Mouse (Mus musculus) midbrain, embryonic 11.5 days (tissue): ENCODE data around the gene Sox6. TPM values are rescaled to one million over a fixed set of nuclear protein-coding genes. Genes with fewer than 3 reads are reported as not detected.
"Not testable (repeated sequence)": the region's sequence is repeated elsewhere in the genome, so short reads cannot be mapped to it uniquely, and the experiment has no call there.

Experiments
- ATAC-seq: fragments of 200-750 bp; cut with Nextera tagmentation; 2 replicates; pipeline ENCODE4 v1.8.0; 2017; ENCODE audit warnings: moderate TSS enrichment, moderate library complexity; ENCODE audit not compliant: low FRiP score
- DNase-seq: peaks from one replicate; pipeline ENCODE4 v3.0.0; 2015; ENCODE audit warnings: low spot score; ENCODE audit errors: missing footprints
- H3K27ac ChIP-seq: fragments of 300-500 bp; sonication (generic); 2 replicates; pipeline ENCODE4 v1.5.1; 2014; ENCODE audit warnings: low read depth, low read length
- H3K27me3 ChIP-seq: fragments of 300-500 bp; sonication (generic); 2 replicates; pipeline ENCODE4 v1.6.1; 2014; ENCODE audit warnings: mild to moderate bottlenecking, low read length, moderate library complexity, mixed read lengths; ENCODE audit not compliant: control insufficient read depth, insufficient read depth
- H3K36me3 ChIP-seq: fragments of 300-500 bp; sonication (generic); 2 replicates; pipeline ENCODE4 v1.6.1; 2014; ENCODE audit warnings: mild to moderate bottlenecking, low read length, moderate library complexity, mixed read lengths; ENCODE audit not compliant: control insufficient read depth, insufficient read depth
- H3K4me1 ChIP-seq: fragments of 300-500 bp; sonication (generic); 2 replicates; pipeline ENCODE4 v1.6.1; 2014; ENCODE audit warnings: low read length; ENCODE audit not compliant: control insufficient read depth, insufficient read depth
- H3K4me2 ChIP-seq: fragments of 300-500 bp; sonication (generic); 2 replicates; pipeline ENCODE4 v1.6.1; 2014; ENCODE audit warnings: mild to moderate bottlenecking, moderate library complexity
- H3K4me3 ChIP-seq: fragments of 300-500 bp; sonication (generic); 2 replicates; pipeline ENCODE4 v1.5.1; 2014; ENCODE audit warnings: low read depth, low read length
- H3K9ac ChIP-seq: fragments of 300-500 bp; sonication (generic); 2 replicates; pipeline ENCODE4 v1.6.1; 2014; ENCODE audit warnings: low read length
- H3K9me3 ChIP-seq: fragments of 300-500 bp; sonication (generic); 2 replicates; pipeline ENCODE4 v1.6.1; 2016; ENCODE audit warnings: low read length; ENCODE audit not compliant: control insufficient read depth
- WGBS: fragments of 180-500 bp; shearing (Covaris S2); extraction: QIAGEN DNeasy Blood & Tissue Kit; methylation state at CpG from one replicate; pipeline ENCODE4 v1.1.7; 2014; 5-methylcytosine and 5-hydroxymethylcytosine counted together
- polyA plus RNA-seq: library from polyadenylated mRNA; unstranded; fragments of >200 nt; fragmentation: Nextera tagmentation; extraction: Ambion mirVana; gene quantifications from 2 replicates; pipeline ENCODE4 v1.2.1, GENCODE M21; 2014

The Sox6 gene
- polyA plus RNA-seq = 40.1 and 42.7 TPM in 2 replicates

GRCm38 (mm10) chr7:116038511-116038910 lies at the start of gene Sox6:
Gene Sox6 (minus strand): TSS chr7:116038796.
- Histone ChIP-seq H3K4me3 (peak within 1 kb of the TSS; percentile 38), H3K9ac (peak within 1 kb of the TSS; percentile 46; the same call in 1 of the 2 replicates), H3K36me3 (no peaks in the 10 kb centered on the region), H3K4me2 (peak within 1 kb of the TSS; percentile 92), H3K27ac (no peak within 1 kb of the TSS), H3K9me3 (no peaks in the 10 kb centered on the region), H3K27me3 (peaks cover 50% of the 10 kb centered on the region), H3K4me1 (peaks cover 17% of the 10 kb centered on the region)
- DNase-seq (peak; percentile 94), ATAC-seq (no peak)
- under 1% methylated on average over 11 of the region's 11 CpGs for WGBS

DNA sequence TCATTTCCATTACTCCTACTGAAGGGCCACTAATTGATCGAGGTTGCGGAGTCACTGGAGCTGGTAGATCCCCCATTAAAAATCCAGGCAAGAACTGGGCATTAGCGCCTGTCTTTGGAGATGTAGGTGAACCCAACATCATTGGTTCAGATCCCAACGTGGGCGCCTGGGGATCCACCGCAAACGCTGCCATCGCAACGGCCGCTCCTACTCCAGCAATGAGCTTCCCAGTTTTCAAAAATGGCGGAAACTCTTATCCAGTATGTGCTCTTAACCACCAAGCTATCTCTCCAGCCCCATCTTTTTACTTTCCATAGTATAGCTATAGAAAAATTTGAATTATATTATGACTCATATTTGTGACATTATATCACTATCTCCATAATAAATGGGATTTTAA lies 45.8 kb upstream of the Sox6 start, which contains the start of gene Gm4353:
Gene Gm4353 (minus strand): TSS at position 270 of the 400 bp plus-strand sequence.
- not testable (repeated sequence) for H3K36me3 ChIP-seq, H3K4me1 ChIP-seq, H3K4me2 ChIP-seq, H3K9me3 ChIP-seq, H3K27ac ChIP-seq, H3K4me3 ChIP-seq, ATAC-seq, DNase-seq, H3K9ac ChIP-seq, H3K27me3 ChIP-seq
- WGBS = 90% methylated on average over 11 of the region's 11 CpGs

DNA sequence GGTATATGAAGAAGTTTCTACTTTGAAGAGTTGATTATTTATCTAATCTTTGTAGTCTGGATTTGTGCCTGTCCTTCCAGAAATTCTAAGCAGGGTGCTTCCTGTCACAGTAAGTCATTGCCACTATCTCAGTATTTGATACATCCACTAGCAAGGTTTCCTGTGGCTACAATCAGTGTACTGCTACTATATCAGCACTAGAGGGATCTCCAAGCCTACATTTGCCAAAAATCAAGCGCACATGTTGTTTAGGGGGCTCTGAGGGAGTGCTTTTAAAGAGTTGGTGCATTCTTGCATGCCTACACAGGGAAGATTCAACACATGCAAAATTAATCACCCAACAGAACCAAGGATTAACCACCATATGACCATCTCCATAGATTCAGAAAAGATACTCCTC lies 22.1 kb upstream of the Sox6 start:
- no peaks in the 10 kb centered on the region for H3K36me3 ChIP-seq
- H3K4me1 ChIP-seq = no peaks in the 10 kb centered on the region
- no peak overlapping the region for H3K4me3 ChIP-seq
- no peaks in the 10 kb centered on the region for H3K27me3 ChIP-seq
- no peak overlapping the region for H3K27ac ChIP-seq
- H3K9ac ChIP-seq = no peak overlapping the region
- H3K4me2 ChIP-seq = no peak overlapping the region
- WGBS = 55% methylated on average over 1 of the region's 1 CpGs
- ATAC-seq = no peak
- no peaks in the 10 kb centered on the region for H3K9me3 ChIP-seq
- DNase-seq = no peak

DNA sequence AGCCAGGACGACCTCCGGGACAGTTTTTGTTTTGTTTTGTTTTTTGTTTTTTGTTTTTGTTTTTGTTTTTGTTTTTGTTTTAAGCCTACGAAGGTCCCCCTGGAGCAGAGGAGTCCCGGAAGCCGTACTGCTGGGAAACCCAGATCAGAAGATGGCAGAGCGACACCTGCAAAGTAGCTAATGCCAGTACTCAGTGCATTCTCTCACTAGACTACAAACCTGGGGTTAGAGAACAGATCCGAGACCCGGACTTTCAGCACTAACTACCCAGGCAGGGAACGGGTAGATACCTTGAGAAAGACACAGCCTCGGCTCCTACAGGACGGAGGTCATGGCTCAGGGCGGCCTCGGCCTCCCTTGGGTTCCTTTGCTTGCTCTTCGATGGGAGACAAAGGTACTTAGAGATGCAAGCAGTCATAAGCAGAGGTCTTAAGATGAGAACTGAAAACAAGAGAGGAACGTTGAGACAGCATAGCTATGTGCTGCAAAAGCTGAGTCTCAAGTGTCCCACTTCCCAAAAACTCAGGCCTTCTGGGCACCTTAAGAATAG lies 1.9 kb upstream of the Sox6 start:
- peaks cover 43% of the 10 kb centered on the region for H3K27me3 ChIP-seq

GRCm38 (mm10) chr7:116039538-116040466 lies 1.2 kb upstream of the Sox6 start:
- Histone ChIP-seq H3K4me2 (peak overlapping the region; percentile 92), H3K4me1 (peaks cover 17% of the 10 kb centered on the region), H3K27ac (no peak overlapping the region), H3K27me3 (peaks cover 50% of the 10 kb centered on the region), H3K36me3 (no peaks in the 10 kb centered on the region), H3K9me3 (no peaks in the 10 kb centered on the region), H3K4me3 (peak overlapping the region; percentile 38), H3K9ac (peak overlapping the region; percentile 46; the same call in 1 of the 2 replicates)
- WGBS = under 1% methylated on average over 48 of the region's 48 CpGs
- peak; percentile 98 for DNase-seq
- ATAC-seq = peak; percentile 78

More for the DNA sequence above, 1.9 kb upstream of the Sox6 start:
- DNase-seq = peak; percentile 90
- ATAC-seq = 0 out of 2 replicates have a peak, but pooled peaks have one; percentile 19
- no peaks in the 10 kb centered on the region for H3K36me3 ChIP-seq
- peak overlapping the region; percentile 92; the same call in 1 of the 2 replicates for H3K4me2 ChIP-seq
- H3K27ac ChIP-seq = no peak overlapping the region
- H3K9ac ChIP-seq = no peak overlapping the region
- peaks cover 12% of the 10 kb centered on the region for H3K4me1 ChIP-seq
- H3K9me3 ChIP-seq = no peaks in the 10 kb centered on the region
- WGBS = 19% methylated on average over 15 of the region's 15 CpGs
- H3K4me3 ChIP-seq = no peak overlapping the region

DNA sequence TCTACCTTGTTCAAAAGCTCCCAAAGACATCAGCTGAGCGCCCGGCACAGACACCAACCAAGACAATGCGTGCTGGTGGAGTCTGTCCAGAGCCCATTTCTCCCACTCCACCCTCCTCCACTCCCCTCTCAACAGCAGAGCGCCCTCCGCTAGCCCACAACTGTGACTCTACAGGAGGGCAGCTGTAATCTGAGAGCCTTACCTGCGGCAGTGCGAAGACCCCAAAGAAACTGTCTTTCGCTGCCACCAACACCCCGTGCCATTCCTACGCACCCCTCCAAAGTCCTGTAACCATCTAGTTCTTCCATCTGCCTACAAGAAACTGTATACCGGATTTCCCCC lies 571 bp upstream of the Sox6 start, which contains the start of gene 1110004F10Rik:
Gene 1110004F10Rik (plus strand): TSS at position 202 of the 342 bp plus-strand sequence.
- Histone ChIP-seq H3K9me3 (no peaks in the 10 kb centered on the region), H3K4me1 (peaks cover 17% of the 10 kb centered on the region), H3K4me3 (peak within 1 kb of the TSS; percentile 38), H3K36me3 (no peaks in the 10 kb centered on the region), H3K27ac (no peak within 1 kb of the TSS), H3K27me3 (peaks cover 50% of the 10 kb centered on the region), H3K9ac (peak within 1 kb of the TSS; percentile 46; the same call in 1 of the 2 replicates), H3K4me2 (peak within 1 kb of the TSS; percentile 92)
- DNase-seq (peak; percentile 97), ATAC-seq (peak; percentile 17; the same call in 1 of the 2 replicates)
- 0% methylated on average over 11 of the region's 11 CpGs for WGBS

DNA sequence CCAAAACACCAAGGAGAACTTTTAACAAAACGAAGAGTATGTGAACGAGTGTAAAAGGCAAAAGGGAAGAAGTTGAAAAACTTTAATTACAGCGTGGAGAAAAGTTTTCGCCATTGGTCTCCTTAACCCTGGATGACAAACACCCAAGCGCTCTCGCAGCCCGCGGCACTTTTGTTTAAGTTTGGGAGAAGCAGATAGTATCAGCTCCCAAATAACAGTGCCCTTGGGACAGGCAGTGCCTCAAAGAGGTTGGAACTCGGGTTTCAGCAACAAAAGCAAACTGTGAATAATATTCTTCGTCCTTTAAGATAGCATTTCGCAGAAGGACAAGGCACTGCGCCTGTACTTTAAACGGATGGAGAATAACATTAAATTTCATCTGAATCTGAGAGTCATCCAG lies 572 bp downstream of the Sox6 start:
- peak overlapping the region; percentile 2; the same call in 1 of the 2 replicates for H3K4me3 ChIP-seq
- H3K4me2 ChIP-seq = peak overlapping the region; percentile 92
- under 1% methylated on average over 13 of the region's 13 CpGs for WGBS
- no peak overlapping the region for H3K27ac ChIP-seq
- no peaks in the 10 kb centered on the region for H3K9me3 ChIP-seq
- peak overlapping the region; percentile 26; the same call in 1 of the 2 replicates for H3K9ac ChIP-seq
- H3K36me3 ChIP-seq = no peaks in the 10 kb centered on the region
- no peak for ATAC-seq
- DNase-seq = peak; percentile 96
- peaks cover 19% of the 10 kb centered on the region for H3K4me1 ChIP-seq
- peaks cover 50% of the 10 kb centered on the region for H3K27me3 ChIP-seq

GRCm38 (mm10) chr7:116036591-116037555 lies 1.7 kb downstream of the Sox6 start:
- WGBS = 12% methylated on average over 18 of the region's 18 CpGs
- Histone ChIP-seq H3K36me3 (no peaks in the 10 kb centered on the region), H3K4me3 (no peak overlapping the region), H3K27me3 (peaks cover 50% of the 10 kb centered on the region), H3K27ac (no peak overlapping the region), H3K4me2 (no peak overlapping the region), H3K9ac (no peak overlapping the region), H3K9me3 (no peaks in the 10 kb centered on the region), H3K4me1 (peaks cover 19% of the 10 kb centered on the region)
- DNase-seq (peak; percentile 92), ATAC-seq (no peak)
